ENCODE assay signal across 8 mouse cellular contexts in the genomic region with DNA sequence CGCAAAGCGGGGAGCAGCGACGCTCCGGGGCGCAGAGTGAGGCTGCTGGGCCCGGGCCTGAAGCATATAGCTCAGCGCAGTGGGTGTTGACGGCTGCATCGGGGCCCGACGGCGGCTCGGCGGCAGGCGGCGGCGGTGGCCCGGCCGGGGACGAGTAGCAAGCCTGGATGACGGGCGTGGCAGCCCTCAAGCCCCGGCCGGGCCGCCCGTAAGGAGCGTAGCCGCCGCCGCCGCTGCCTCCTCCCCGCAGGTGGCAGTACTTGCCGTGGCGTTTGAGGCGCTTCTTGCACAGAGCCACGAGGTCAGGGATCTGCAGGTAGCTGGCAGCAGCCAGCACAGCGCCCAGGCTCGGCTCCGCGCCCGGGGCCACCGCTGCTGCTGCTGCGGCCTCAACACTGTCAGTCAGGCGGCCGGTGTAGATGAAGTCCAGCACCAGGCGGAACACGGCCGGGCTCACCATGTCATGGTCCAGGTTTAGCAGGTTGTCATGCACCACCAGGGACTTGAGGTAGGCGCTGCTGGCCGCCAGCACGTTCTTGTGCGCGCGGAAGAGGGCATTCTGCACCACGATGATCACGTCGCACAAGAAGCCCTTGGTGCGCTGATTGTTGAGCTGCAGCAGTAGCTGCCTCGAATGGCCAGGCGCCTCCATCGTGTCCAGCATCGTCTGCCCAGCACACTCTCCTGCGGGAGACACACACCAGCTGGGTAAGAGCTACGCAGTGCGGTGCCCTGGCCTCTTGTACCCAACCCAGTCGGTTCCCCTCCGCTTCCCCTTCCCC. TPM values are rescaled to one million over a fixed set of nuclear protein-coding genes. Genes with fewer than 3 reads are reported as not detected.
DNase-seq lines count a peak whose midpoint lies in the region; ATAC-seq and TF ChIP-seq lines count a peak whose summit lies in the region.

No protein-coding gene starts in this region.

- peak overlapping the region; percentile 38 for H3K9ac ChIP-seq in ES-Bruce4 (ENCODE audit: low read depth, poor library complexity, severe bottlenecking)
- H3K9ac ChIP-seq in forebrain, embryonic 14.5 days (ENCODE audit: low read length), result peak overlapping the region; percentile 26
- peak overlapping the region; percentile 77 for H3K9ac ChIP-seq in intestine, embryonic 16.5 days (ENCODE audit: low read depth, low read length)
- H3K9ac ChIP-seq in lung, postnatal 0 days (replicated peaks; ENCODE audit: low read depth), result peak overlapping the region; percentile 70; the same call in 1 of the 2 replicates

- 2% methylated on average over 61 of the region's 68 CpGs for WGBS in forebrain, embryonic 14.5 days
- 7% methylated on average over 62 of the region's 68 CpGs for WGBS in intestine, embryonic 16.5 days
- WGBS in lung, postnatal 0 days, result 12% methylated on average over 64 of the region's 68 CpGs

- no peak for ATAC-seq in forebrain, embryonic 14.5 days
- no peak for ATAC-seq in intestine, embryonic 16.5 days
- ATAC-seq in lung, postnatal 0 days, result no peak
- no peak for ATAC-seq in inflammation-experienced regulatory T-cells, adult 6 months

- no peak overlapping the region for H3K27ac ChIP-seq in ES-Bruce4 (ENCODE audit: insufficient read depth, low read length)
- no peak overlapping the region for H3K27ac ChIP-seq in forebrain, embryonic 14.5 days (ENCODE audit: low read depth, low read length)
- H3K27ac ChIP-seq in intestine, embryonic 16.5 days (ENCODE audit: low read length), result peak overlapping the region; percentile 96
- peak overlapping the region; percentile 78 for H3K27ac ChIP-seq in lung, postnatal 0 days (ENCODE audit: low read length)

- TF ChIP-seq CTCF in ES-Bruce4 (IDR thresholded peaks at IDR 0.05; ENCODE audit: low read depth, low read length), result no peak
- peak; percentile 11 for TF ChIP-seq CTCF in lung, postnatal 0 days (IDR thresholded peaks at IDR 0.05)

- peak overlapping the region; percentile 43 for H3K4me2 ChIP-seq in forebrain, embryonic 14.5 days (ENCODE audit: low read length)
- peak overlapping the region; percentile 97 for H3K4me2 ChIP-seq in intestine, embryonic 16.5 days (ENCODE audit: low read depth, low read length)
- H3K4me2 ChIP-seq in lung, postnatal 0 days (replicated peaks; ENCODE audit: low read depth, low read length), result peak overlapping the region; percentile 93

- H3K27me3 ChIP-seq in ES-Bruce4 (ENCODE audit: control insufficient read depth, insufficient read depth, low read length, poor library complexity, severe bottlenecking), result peaks cover 34% of the 10 kb centered on the region
- peaks cover 86% of the 10 kb centered on the region for H3K27me3 ChIP-seq in forebrain, embryonic 14.5 days (replicated peaks; ENCODE audit: control insufficient read depth, insufficient read depth, low read length)
- H3K27me3 ChIP-seq in intestine, embryonic 16.5 days (replicated peaks; ENCODE audit: control insufficient read depth, insufficient read depth, low read length), result peaks cover 52% of the 10 kb centered on the region
- peaks cover 23% of the 10 kb centered on the region for H3K27me3 ChIP-seq in lung, postnatal 0 days (replicated peaks; ENCODE audit: insufficient read depth, low read length)

- H3K36me3 ChIP-seq in ES-Bruce4 (ENCODE audit: control insufficient read depth, insufficient read depth, low read length, poor library complexity, severe bottlenecking), result no peaks in the 10 kb centered on the region
- H3K36me3 ChIP-seq in forebrain, embryonic 14.5 days (ENCODE audit: control insufficient read depth, insufficient read depth, low read length), result peaks cover 12% of the 10 kb centered on the region
- peaks cover 9% of the 10 kb centered on the region for H3K36me3 ChIP-seq in intestine, embryonic 16.5 days (ENCODE audit: control insufficient read depth, insufficient read depth, low read length)
- H3K36me3 ChIP-seq in lung, postnatal 0 days (ENCODE audit: insufficient read depth, low read length), result peaks cover 18% of the 10 kb centered on the region

- peaks cover 2% of the 10 kb centered on the region for H3K4me1 ChIP-seq in ES-Bruce4 (ENCODE audit: control insufficient read depth, insufficient read depth, low read length)
- H3K4me1 ChIP-seq in forebrain, embryonic 14.5 days (ENCODE audit: control insufficient read depth, insufficient read depth, low read length), result peaks cover 21% of the 10 kb centered on the region
- H3K4me1 ChIP-seq in intestine, embryonic 16.5 days (ENCODE audit: control insufficient read depth, insufficient read depth, low read length), result peaks cover 63% of the 10 kb centered on the region
- peaks cover 23% of the 10 kb centered on the region; the same call in 1 of the 2 replicates for H3K4me1 ChIP-seq in lung, postnatal 0 days (ENCODE audit: insufficient read depth, low read depth, low read length)

- H3K9me3 ChIP-seq in ES-Bruce4 (replicated peaks; ENCODE audit: control insufficient read depth, insufficient read depth, low read length, poor library complexity, severe bottlenecking), result no peaks in the 10 kb centered on the region
- no peaks in the 10 kb centered on the region for H3K9me3 ChIP-seq in forebrain, embryonic 14.5 days (replicated peaks; ENCODE audit: control insufficient read depth, low read length)
- no peaks in the 10 kb centered on the region for H3K9me3 ChIP-seq in intestine, embryonic 16.5 days (ENCODE audit: control insufficient read depth, low read length)
- H3K9me3 ChIP-seq in lung, postnatal 0 days (ENCODE audit: low read length), result no peaks in the 10 kb centered on the region

- H3K4me3 ChIP-seq in ES-Bruce4 (ENCODE audit: low read depth, low read length), result peak overlapping the region; percentile 34
- peak overlapping the region; percentile 40 for H3K4me3 ChIP-seq in forebrain, embryonic 14.5 days (ENCODE audit: low read depth, low read length)
- H3K4me3 ChIP-seq in intestine, embryonic 16.5 days (ENCODE audit: low read length), result peak overlapping the region; percentile 77
- peak overlapping the region; percentile 67 for H3K4me3 ChIP-seq in lung, postnatal 0 days (ENCODE audit: low read depth, low read length)

- peak; percentile 55 to 57 for DNase-seq in cerebellum, postnatal 10 days
- no peak for DNase-seq in cerebellum, postnatal 36 days
- no peak for DNase-seq in forebrain, embryonic 14.5 days (ENCODE audit: low spot score)
- peak; percentile 64 for DNase-seq in lung, postnatal 0 days (ENCODE audit: low spot score)
- peak; percentile 63 for DNase-seq in testis, postnatal 10 days (ENCODE audit: low spot score)

- no peak for TF ChIP-seq POLR2A in ES-Bruce4 (IDR thresholded peaks at IDR 0.05; ENCODE audit: insufficient read depth, low read length)

- TF ChIP-seq EP300 in ES-Bruce4 (IDR thresholded peaks at IDR 0.05; ENCODE audit: insufficient read depth, low read depth, low read length), result no peak
- TF ChIP-seq EP300 in lung, postnatal 0 days (IDR thresholded peaks at IDR 0.05), result no peak

RNA-seq across cellular contexts. Expression of a gene that starts 2.3 kb away (rescaled TPM):
- 0.28 and 0.38 TPM in 2 replicates for polyA plus RNA-seq in ES-Bruce4 (2011; ENCODE audit: insufficient read depth, insufficient read length, low read depth, missing spikeins)
- polyA plus RNA-seq in forebrain, embryonic 14.5 days (2014; fragmentation: Nextera tagmentation; extraction: Ambion mirVana), result 1.3 and 2.0 TPM in 2 replicates
- 7.1 and 8.6 TPM in 2 replicates for polyA plus RNA-seq in intestine, embryonic 16.5 days (2015; fragmentation: Nextera tagmentation; extraction: Ambion mirVana)
- polyA plus RNA-seq in lung, postnatal 0 days (2015; fragmentation: Nextera tagmentation; extraction: Ambion mirVana), result 9.9 and 13.4 TPM in 2 replicates
- under 1 TPM; 0.21 to 0.50 (median 0.38) TPM for polyA plus RNA-seq in inflammation-experienced regulatory T-cells, adult 6 months (2017; shearing (Covaris generic))

RNA-seq across cellular contexts. Expression of a gene that starts 11.6 kb away (rescaled TPM):
- 13.1 and 14.2 TPM in 2 replicates for polyA plus RNA-seq in ES-Bruce4 (2011; ENCODE audit: insufficient read depth, insufficient read length, low read depth, missing spikeins)
- 24.3 and 24.6 TPM in 2 replicates for polyA plus RNA-seq in forebrain, embryonic 14.5 days (2014; fragmentation: Nextera tagmentation; extraction: Ambion mirVana)
- polyA plus RNA-seq in intestine, embryonic 16.5 days (2015; fragmentation: Nextera tagmentation; extraction: Ambion mirVana), result 18.7 and 23.9 TPM in 2 replicates
- 19.7 and 22.0 TPM in 2 replicates for polyA plus RNA-seq in lung, postnatal 0 days (2015; fragmentation: Nextera tagmentation; extraction: Ambion mirVana)
- polyA plus RNA-seq in inflammation-experienced regulatory T-cells, adult 6 months (2017; shearing (Covaris generic)), result 10 to 100 TPM; 27.9 to 36.4 (median 32.7) TPM

RNA-seq across cellular contexts. Expression of a gene that starts 24.0 kb away (rescaled TPM):
- 11.9 and 16.6 TPM in 2 replicates for polyA plus RNA-seq in ES-Bruce4 (2011; ENCODE audit: insufficient read depth, insufficient read length, low read depth, missing spikeins)
- polyA plus RNA-seq in forebrain, embryonic 14.5 days (2014; fragmentation: Nextera tagmentation; extraction: Ambion mirVana), result 15.9 and 17.6 TPM in 2 replicates
- 20.3 and 22.7 TPM in 2 replicates for polyA plus RNA-seq in intestine, embryonic 16.5 days (2015; fragmentation: Nextera tagmentation; extraction: Ambion mirVana)
- polyA plus RNA-seq in lung, postnatal 0 days (2015; fragmentation: Nextera tagmentation; extraction: Ambion mirVana), result 11.3 and 14.8 TPM in 2 replicates
- 10 to 100 TPM in 2 of 3 experiments, 1 to 10 TPM in 1; 4.0 to 15.3 (median 11.7) TPM for polyA plus RNA-seq in inflammation-experienced regulatory T-cells, adult 6 months (2017; shearing (Covaris generic))

RNA-seq across cellular contexts. Expression of a gene that starts 26.5 kb away (rescaled TPM):
- 0.96 and 1.6 TPM in 2 replicates for polyA plus RNA-seq in ES-Bruce4 (2011; ENCODE audit: insufficient read depth, insufficient read length, low read depth, missing spikeins)
- polyA plus RNA-seq in forebrain, embryonic 14.5 days (2014; fragmentation: Nextera tagmentation; extraction: Ambion mirVana), result 5.0 and 7.4 TPM in 2 replicates
- 1.5 and 1.6 TPM in 2 replicates for polyA plus RNA-seq in intestine, embryonic 16.5 days (2015; fragmentation: Nextera tagmentation; extraction: Ambion mirVana)
- polyA plus RNA-seq in lung, postnatal 0 days (2015; fragmentation: Nextera tagmentation; extraction: Ambion mirVana), result 3.6 and 4.3 TPM in 2 replicates
- polyA plus RNA-seq in inflammation-experienced regulatory T-cells, adult 6 months (2017; shearing (Covaris generic)), result 1 to 10 TPM; 1.3 to 2.5 (median 2.2) TPM

Comparison
In these comparisons a context has a peak if more than half of its experiments do, and no peak if none do; other contexts are left out.
1. DNase-seq: peak in cerebellum, postnatal 10 days (2 of 2), lung, postnatal 0 days (single experiment) and testis, postnatal 10 days (single experiment); none in cerebellum, postnatal 36 days (0 of 2) and forebrain, embryonic 14.5 days (single experiment).
2. H3K27ac ChIP-seq: peak in intestine, embryonic 16.5 days (single experiment) and lung, postnatal 0 days (single experiment); none in ES-Bruce4 (single experiment) and forebrain, embryonic 14.5 days (single experiment).
3. H3K9ac ChIP-seq: peak in every context shown above with its lines; median percentile 77 in intestine, embryonic 16.5 days; 70 in lung, postnatal 0 days; 38 in ES-Bruce4; 26 in forebrain, embryonic 14.5 days.
4. H3K4me2 ChIP-seq: peak in every context shown above with its lines; median percentile 97 in intestine, embryonic 16.5 days; 93 in lung, postnatal 0 days; 43 in forebrain, embryonic 14.5 days.
5. Peak in every context shown above with its lines, with median percentiles within 50 percentile points of each other: H3K4me3 ChIP-seq.